Mouse (Mus musculus): ENCODE data around the gene Proca1. TPM values are rescaled to one million over a fixed set of nuclear protein-coding genes. Genes with fewer than 3 reads are reported as not detected.

The Proca1 gene
- polyA plus RNA-seq, 1 experiment = 0.20 TPM

- under 1% methylated on average over 50 of the region's 50 CpGs for WGBS
- peak within 1 kb of the TSS; percentile 99 for H3K27ac ChIP-seq (ENCODE audit: insufficient read depth, low read length)
- peaks cover 3% of the 10 kb centered on the region for H3K4me1 ChIP-seq (ENCODE audit: control insufficient read depth, insufficient read depth, insufficient read length)
- DNase-seq (ENCODE audit: low read depth in 1 of 2, low spot score in 2 of 2) = peak; percentile 72 to 76
- H3K36me3 ChIP-seq (ENCODE audit: control insufficient read depth, insufficient read depth, low read length) = no peaks in the 10 kb centered on the region
- H3K27me3 ChIP-seq (ENCODE audit: control insufficient read depth, insufficient read depth, low read length) = no peaks in the 10 kb centered on the region
- H3K4me3 ChIP-seq (ENCODE audit: extremely low read depth, insufficient read depth, insufficient read length) = peak within 1 kb of the TSS; percentile 97
- TF ChIP-seq CTCF (IDR thresholded peaks at IDR 0.05; ENCODE audit: extremely low read depth, insufficient read depth, insufficient read length, insufficient replicate concordance) (no peak), POLR2A (IDR thresholded peaks at IDR 0.05; ENCODE audit: low read depth, low read length) (peak; percentile 73)
Measured at GRCm38 (mm10) chr11:78245627-78246317, 52.6 kb downstream of the Proca1 start, which contains the start of the genes Sdf2 and Supt6. Sdf2 (plus strand) TSS chr11:78245746. Supt6 (minus strand) TSS chr11:78245987.

GRCm38 (mm10) chr11:78246318-78247011 is 53.3 kb downstream of the Proca1 start:
- peaks cover 3% of the 10 kb centered on the region for H3K4me1 ChIP-seq (ENCODE audit: control insufficient read depth, insufficient read depth, insufficient read length)
- H3K36me3 ChIP-seq (ENCODE audit: control insufficient read depth, insufficient read depth, low read length) = peaks cover 2% of the 10 kb centered on the region; the same call in 1 of the 2 replicates
- H3K27me3 ChIP-seq (ENCODE audit: control insufficient read depth, insufficient read depth, low read length) = no peaks in the 10 kb centered on the region
- DNase-seq (ENCODE audit: low read depth in 1 of 2, low spot score in 2 of 2) = no peak
- peak overlapping the region; percentile 97 for H3K4me3 ChIP-seq (ENCODE audit: extremely low read depth, insufficient read depth, insufficient read length)
- TF ChIP-seq CTCF (IDR thresholded peaks at IDR 0.05; ENCODE audit: extremely low read depth, insufficient read depth, insufficient read length, insufficient replicate concordance) = no peak
- peak overlapping the region; percentile 99 for H3K27ac ChIP-seq (ENCODE audit: insufficient read depth, low read length)
- WGBS = 41% methylated on average over 7 of the region's 7 CpGs

GRCm38 (mm10) chr11:78247012-78247348 is 53.8 kb downstream of the Proca1 start:
- no peak for TF ChIP-seq CTCF (IDR thresholded peaks at IDR 0.05; ENCODE audit: extremely low read depth, insufficient read depth, insufficient read length, insufficient replicate concordance)
- no peak for TF ChIP-seq POLR2A (IDR thresholded peaks at IDR 0.05; ENCODE audit: low read depth, low read length)
- Histone ChIP-seq H3K36me3 (ENCODE audit: control insufficient read depth, insufficient read depth, low read length) (peaks cover 2% of the 10 kb centered on the region; the same call in 1 of the 2 replicates), H3K4me1 (ENCODE audit: control insufficient read depth, insufficient read depth, insufficient read length) (peaks cover 3% of the 10 kb centered on the region), H3K27ac (ENCODE audit: insufficient read depth, low read length) (no peak overlapping the region), H3K4me3 (ENCODE audit: extremely low read depth, insufficient read depth, insufficient read length) (no peak overlapping the region), H3K27me3 (ENCODE audit: control insufficient read depth, insufficient read depth, low read length) (no peaks in the 10 kb centered on the region)
- DNase-seq (ENCODE audit: low read depth in 1 of 2, low spot score in 2 of 2) = no peak
- 54% methylated on average over 3 of the region's 3 CpGs for WGBS

GRCm38 (mm10) chr11:78247727-78248140 is 54.5 kb downstream of the Proca1 start:
- Histone ChIP-seq H3K36me3 (ENCODE audit: control insufficient read depth, insufficient read depth, low read length) (peaks cover 6% of the 10 kb centered on the region; the same call in 1 of the 2 replicates), H3K4me3 (ENCODE audit: extremely low read depth, insufficient read depth, insufficient read length) (no peak overlapping the region)
- no peak for TF ChIP-seq CTCF (IDR thresholded peaks at IDR 0.05; ENCODE audit: extremely low read depth, insufficient read depth, insufficient read length, insufficient replicate concordance)
- TF ChIP-seq POLR2A (IDR thresholded peaks at IDR 0.05; ENCODE audit: low read depth, low read length) = no peak

More at GRCm38 (mm10) chr11:78247727-78248140, 54.5 kb downstream of the Proca1 start:
- H3K27ac ChIP-seq (ENCODE audit: insufficient read depth, low read length) = no peak overlapping the region
- peaks cover 3% of the 10 kb centered on the region for H3K4me1 ChIP-seq (ENCODE audit: control insufficient read depth, insufficient read depth, insufficient read length)
- DNase-seq (ENCODE audit: low read depth in 1 of 2, low spot score in 2 of 2) = no peak
- H3K27me3 ChIP-seq (ENCODE audit: control insufficient read depth, insufficient read depth, low read length) = no peaks in the 10 kb centered on the region
- 67% methylated on average over 4 of the region's 4 CpGs for WGBS

Other genes starting within 250 kb of the Proca1 start
- 65.4 and 74.9 TPM in 2 replicates for gene Phf12, start 210.6 kb upstream of the Proca1 start, polyA plus RNA-seq (2012; rRNA removed)
- 3.1 and 3.9 TPM in 2 replicates for gene Dhrs13, start 161.1 kb upstream of the Proca1 start, polyA plus RNA-seq (2012; rRNA removed)
- gene Flot2, start 155.5 kb upstream of the Proca1 start, polyA plus RNA-seq (2012; rRNA removed) = 36.6 and 39.1 TPM in 2 replicates
- gene Eral1, start 113.0 kb upstream of the Proca1 start, polyA plus RNA-seq (2012; rRNA removed) = 21.4 and 27.0 TPM in 2 replicates
- gene Fam222b, start 98.7 kb upstream of the Proca1 start, polyA plus RNA-seq (2012; rRNA removed) = 12.5 and 15.2 TPM in 2 replicates
- gene Traf4, start 27.8 kb upstream of the Proca1 start, polyA plus RNA-seq (2012; rRNA removed) = 43.4 and 54.3 TPM in 2 replicates
- gene Nek8, start 16.7 kb upstream of the Proca1 start, polyA plus RNA-seq (2012; rRNA removed) = 17.6 and 20.4 TPM in 2 replicates
- gene Tlcd1, start 16.7 kb upstream of the Proca1 start, polyA plus RNA-seq (2012; rRNA removed) = 10.4 and 16.9 TPM in 2 replicates
- gene Rpl23a, start 9.8 kb upstream of the Proca1 start, polyA plus RNA-seq (2012; rRNA removed) = 126 and 169 TPM in 2 replicates
- 10.8 and 15.6 TPM in 2 replicates for gene Rab34, start 5.0 kb upstream of the Proca1 start, polyA plus RNA-seq (2012; rRNA removed)
- gene Sdf2, start 52.4 kb downstream of the Proca1 start, polyA plus RNA-seq (2012; rRNA removed) = 59.1 and 60.7 TPM in 2 replicates
- 20.2 and 20.6 TPM in 2 replicates for gene Supt6, start 52.6 kb downstream of the Proca1 start, polyA plus RNA-seq (2012; rRNA removed)
- gene 2610507B11Rik, start 68.4 kb downstream of the Proca1 start, polyA plus RNA-seq (2012; rRNA removed) = 41.4 and 46.3 TPM in 2 replicates
- gene BC030499, start 97.4 kb downstream of the Proca1 start, polyA plus RNA-seq (2012; rRNA removed) = 0.22 and 0.32 TPM in 2 replicates
- gene Spag5, start 108.1 kb downstream of the Proca1 start, polyA plus RNA-seq (2012; rRNA removed) = 7.2 and 10.2 TPM in 2 replicates
- gene Aldoc, start 129.6 kb downstream of the Proca1 start, polyA plus RNA-seq (2012; rRNA removed) = 3.6 and 4.4 TPM in 2 replicates
- 66.7 and 81.9 TPM in 2 replicates for gene Pigs, start 135.0 kb downstream of the Proca1 start, polyA plus RNA-seq (2012; rRNA removed)
- 66.6 and 81.6 TPM in 2 replicates for gene Unc119, start 150.1 kb downstream of the Proca1 start, polyA plus RNA-seq (2012; rRNA removed)
- not detected in 2 replicates for gene Foxn1, start 193.2 kb downstream of the Proca1 start, polyA plus RNA-seq (2012; rRNA removed)
- gene Slc13a2, start 228.8 kb downstream of the Proca1 start, polyA plus RNA-seq (2012; rRNA removed) = 0.28 and 0.41 TPM in 2 replicates